Mouse (Mus musculus) heart, embryonic 14.5 days (tissue): ENCODE data around the gene Gm7137. TPM values are rescaled to one million over a fixed set of nuclear protein-coding genes. Genes with fewer than 3 reads are reported as not detected.
"Not testable (repeated sequence)": the region's sequence is repeated elsewhere in the genome, so short reads cannot be mapped to it uniquely, and the experiment has no call there.

Source experiments
- ATAC-seq: fragments of 200-750 bp; cut with Nextera tagmentation; 2 replicates; pipeline ENCODE4 v1.8.0; 2017; ENCODE audit warnings: low read depth, moderate TSS enrichment; ENCODE audit not compliant: insufficient number of reproducible peaks, insufficient read depth, low FRiP score
- H3K27ac ChIP-seq, 2 experiments: fragments of 200-500 bp in 1 of 2; fragments of 300-500 bp in 1 of 2; sonication (generic) in 1 of 2; replicated peaks in 1 of 2; 2 replicates each; pipeline ENCODE4 v1.5.1; 2012 to 2014; ENCODE audit warnings: low read depth in 2 of 2, low read length in 2 of 2, control low read depth in 1 of 2, mild to moderate bottlenecking in 1 of 2, mixed read lengths in 1 of 2; ENCODE audit not compliant: control insufficient read depth in 1 of 2, insufficient read depth in 1 of 2
- H3K27me3 ChIP-seq: fragments of 300-500 bp; sonication (generic); 2 replicates; pipeline ENCODE4 v1.6.1; 2014; ENCODE audit warnings: mild to moderate bottlenecking, low read length, control low read depth; ENCODE audit not compliant: control insufficient read depth, insufficient read depth
- H3K36me3 ChIP-seq: fragments of 300-500 bp; sonication (generic); 2 replicates; pipeline ENCODE4 v1.6.1; 2014; ENCODE audit warnings: mild to moderate bottlenecking, control low read depth, low read length, mixed read lengths; ENCODE audit not compliant: control insufficient read depth, insufficient read depth
- H3K4me1 ChIP-seq, 2 experiments: fragments of 200-500 bp in 1 of 2; fragments of 300-500 bp in 1 of 2; sonication (generic) in 1 of 2; 2 replicates each; pipeline ENCODE4 v1.6.1; 2012 to 2014; ENCODE audit warnings: low read length in 2 of 2, control low read depth in 1 of 2, mixed read lengths in 1 of 2; ENCODE audit not compliant: control insufficient read depth in 2 of 2, insufficient read depth in 2 of 2
- H3K4me2 ChIP-seq: fragments of 300-500 bp; sonication (generic); 2 replicates; pipeline ENCODE4 v1.6.1; 2014; ENCODE audit warnings: mild to moderate bottlenecking, low read length
- H3K4me3 ChIP-seq, 2 experiments: fragments of 200-500 bp in 1 of 2; fragments of 300-500 bp in 1 of 2; sonication (generic) in 1 of 2; 2 replicates each; pipeline ENCODE4 v1.5.1; 2012 to 2014; ENCODE audit warnings: low read length in 2 of 2, mild to moderate bottlenecking in 2 of 2, control low read depth in 1 of 2, low read depth in 1 of 2, moderate library complexity in 1 of 2; ENCODE audit not compliant: control insufficient read depth in 1 of 2, insufficient read depth in 1 of 2
- H3K9ac ChIP-seq: fragments of 300-500 bp; sonication (generic); 2 replicates; pipeline ENCODE4 v1.6.1; 2014; ENCODE audit warnings: mild to moderate bottlenecking, low read length
- H3K9me3 ChIP-seq: fragments of 300-500 bp; sonication (generic); 2 replicates; pipeline ENCODE4 v1.6.1; 2016; ENCODE audit warnings: low read length, control low read depth; ENCODE audit not compliant: control insufficient read depth
- WGBS: fragments of 180-500 bp; shearing (Covaris S2); extraction: QIAGEN DNeasy Blood & Tissue Kit; methylation state at CpG from one replicate; pipeline ENCODE4 v1.1.7; 2014; 5-methylcytosine and 5-hydroxymethylcytosine counted together
- polyA plus RNA-seq: library from polyadenylated mRNA; unstranded; fragments of >200 nt; fragmentation: Nextera tagmentation; extraction: Ambion mirVana; gene quantifications from 2 replicates; pipeline ENCODE4 v1.2.1, GENCODE M21; 2014

Gm7137 gene
- polyA plus RNA-seq, 1 experiment from 2014 or later, result not detected

DNA sequence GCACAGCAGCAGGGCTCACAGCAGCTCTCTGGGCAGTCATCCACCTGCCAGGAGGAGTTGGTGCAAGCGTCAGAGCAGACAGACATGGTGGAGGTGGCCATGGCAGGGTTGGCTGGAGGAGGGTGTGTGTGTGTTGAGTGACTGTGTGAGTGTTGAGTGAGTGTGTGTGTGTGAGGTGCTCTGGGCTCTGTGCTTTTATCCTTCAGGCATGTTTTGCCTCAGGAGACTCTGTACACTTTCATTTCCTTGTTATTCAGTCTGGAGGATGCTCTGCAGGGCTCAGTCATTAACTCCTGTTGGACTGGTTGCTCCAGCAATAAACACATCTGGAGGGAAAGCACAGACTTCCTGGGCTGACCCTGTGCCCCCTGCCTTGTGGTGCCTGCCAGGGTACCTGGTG, 36.7 kb downstream of the Gm7137 start, which contains the start of gene Gm9736:
TSS of gene Gm9736 (minus strand) at position 101 of the 400 bp plus-strand sequence.
- ATAC-seq, H3K27me3 ChIP-seq, H3K9ac ChIP-seq, H3K4me2 ChIP-seq, H3K36me3 ChIP-seq, H3K4me1 ChIP-seq, H3K4me3 ChIP-seq, H3K27ac ChIP-seq, H3K9me3 ChIP-seq: not testable (repeated sequence)
- 44% methylated on average over 1 of the region's 1 CpGs for WGBS

DNA sequence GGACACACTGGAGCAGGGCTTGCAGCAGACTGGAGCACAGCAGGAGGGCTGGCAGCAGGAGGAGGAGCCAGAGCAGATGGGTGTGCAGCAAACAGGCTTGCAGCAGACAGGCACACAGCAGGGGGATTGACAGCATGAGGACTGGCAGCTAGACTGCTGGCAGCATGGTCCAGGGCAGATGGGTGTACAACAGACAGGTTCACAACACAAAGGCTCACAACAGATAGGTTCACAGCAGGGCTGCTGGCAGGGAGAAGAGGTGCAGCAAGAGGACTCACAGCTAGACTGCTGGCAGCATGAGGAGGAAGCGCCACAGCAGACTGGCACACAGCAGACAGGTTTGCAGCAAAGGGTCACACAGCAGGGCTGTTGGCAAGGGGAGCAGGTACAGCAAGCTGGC, 37.3 kb downstream of the Gm7137 start:
- H3K36me3 ChIP-seq, H3K9ac ChIP-seq, H3K4me2 ChIP-seq, H3K9me3 ChIP-seq, ATAC-seq, H3K4me3 ChIP-seq, H3K4me1 ChIP-seq, H3K27ac ChIP-seq, H3K27me3 ChIP-seq: not testable (repeated sequence)
- 59% methylated on average over 1 of the region's 1 CpGs for WGBS

- ATAC-seq, H3K36me3 ChIP-seq, H3K9ac ChIP-seq, H3K27me3 ChIP-seq, H3K9me3 ChIP-seq, H3K27ac ChIP-seq, H3K4me1 ChIP-seq, H3K4me3 ChIP-seq, H3K4me2 ChIP-seq: not testable (repeated sequence)
- WGBS, result 50% methylated on average over 4 of the region's 5 CpGs
These were observed 45.9 kb downstream of the Gm7137 start, which contains the start of gene Gm18596 for GRCm38 (mm10) chr10:77741924-77742688. Gene Gm18596 (minus strand): TSS chr10:77742638.

DNA sequence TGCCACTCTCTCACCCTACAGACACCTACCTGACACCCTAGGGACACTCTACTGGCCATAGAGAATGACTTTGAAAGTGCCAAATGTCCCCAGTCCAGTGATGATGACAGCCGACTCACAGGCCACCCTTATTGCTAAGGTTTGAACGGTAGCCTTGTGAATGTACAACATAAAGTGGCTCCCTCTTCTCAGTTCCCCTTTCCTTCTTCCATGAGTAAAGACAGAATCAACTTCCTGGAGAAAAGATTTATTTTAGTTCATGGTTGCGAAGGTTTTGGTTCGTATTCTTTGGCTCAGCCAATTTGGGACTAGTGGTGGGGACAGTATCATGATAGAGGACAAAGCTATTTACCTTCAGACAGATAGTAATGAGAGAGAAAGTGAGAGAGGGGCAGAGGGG, 49.1 kb downstream of the Gm7137 start:
- WGBS, result 71% methylated on average over 4 of the region's 4 CpGs
- no peak overlapping the region for H3K4me3 ChIP-seq
- H3K27me3 ChIP-seq, result no peaks in the 10 kb centered on the region
- ATAC-seq, result no peak
- H3K27ac ChIP-seq, result no peak overlapping the region
- H3K36me3 ChIP-seq, result no peaks in the 10 kb centered on the region
- H3K4me2 ChIP-seq, result no peak overlapping the region
- H3K9me3 ChIP-seq, result peaks cover 4% of the 10 kb centered on the region
- no peak overlapping the region for H3K9ac ChIP-seq
- no peaks in the 10 kb centered on the region for H3K4me1 ChIP-seq

Other genes starting within 250 kb of the Gm7137 start
- 128 and 133 TPM in 2 replicates for gene Pttg1ip, start 206.5 kb downstream of the Gm7137 start, polyA plus RNA-seq
- 144 and 156 TPM in 2 replicates for gene Sumo3, start 182.1 kb downstream of the Gm7137 start, polyA plus RNA-seq
- gene Gm49325, start 182.0 kb downstream of the Gm7137 start, polyA plus RNA-seq, result 2.9 TPM in 1 of 2 replicates, not detected in the other
- gene Ube2g2, start 165.9 kb downstream of the Gm7137 start, polyA plus RNA-seq, result 50.4 and 53.0 TPM in 2 replicates
- 0.09 TPM in 1 of 2 replicates, not detected in the other for gene Tspear, start 101.6 kb downstream of the Gm7137 start, polyA plus RNA-seq
- not detected in 2 replicates for gene Gm19402, start 97.4 kb downstream of the Gm7137 start, polyA plus RNA-seq
- gene Gm9508, start 91.0 kb downstream of the Gm7137 start, polyA plus RNA-seq, result not detected in 2 replicates
- not detected in 2 replicates for gene Gm10272, start 81.6 kb downstream of the Gm7137 start, polyA plus RNA-seq
- gene Gm10024, start 76.7 kb downstream of the Gm7137 start, polyA plus RNA-seq, result not detected in 2 replicates
- gene Gm10142, start 72.4 kb downstream of the Gm7137 start, polyA plus RNA-seq, result not detected in 2 replicates
- gene Krtap12-1, start 67.6 kb downstream of the Gm7137 start, polyA plus RNA-seq, result not detected in 2 replicates
- not detected in 2 replicates for gene Gm10100, start 61.7 kb downstream of the Gm7137 start, polyA plus RNA-seq
- not detected in 2 replicates for gene Gm18596, start 45.6 kb downstream of the Gm7137 start, polyA plus RNA-seq
- gene Gm9736, start 36.8 kb downstream of the Gm7137 start, polyA plus RNA-seq, result not detected in 2 replicates
- gene Gm3233, start 28.5 kb downstream of the Gm7137 start, polyA plus RNA-seq, result not detected in 2 replicates
- not detected in 2 replicates for gene Gm3238, start 16.9 kb downstream of the Gm7137 start, polyA plus RNA-seq
- gene Gm7138, start 11.3 kb downstream of the Gm7137 start, polyA plus RNA-seq, result not detected in 2 replicates
- gene Gm3250, start 5.7 kb downstream of the Gm7137 start, polyA plus RNA-seq, result not detected in 2 replicates
- gene Gm9639, start 6.9 kb upstream of the Gm7137 start, polyA plus RNA-seq, result not detected in 2 replicates
- gene Gm19668, start 10.9 kb upstream of the Gm7137 start, polyA plus RNA-seq, result not detected in 2 replicates
- not detected in 2 replicates for gene Gm9507, start 23.6 kb upstream of the Gm7137 start, polyA plus RNA-seq
- gene Gm2696, start 26.5 kb upstream of the Gm7137 start, polyA plus RNA-seq, result not detected in 2 replicates
- not detected in 2 replicates for gene Krtap10-4, start 38.9 kb upstream of the Gm7137 start, polyA plus RNA-seq
- gene Krtap10-10, start 47.7 kb upstream of the Gm7137 start, polyA plus RNA-seq, result not detected in 2 replicates
- not detected in 2 replicates for gene Gm36176, start 58.6 kb upstream of the Gm7137 start, polyA plus RNA-seq
- not detected in 2 replicates for gene Gm10318, start 64.7 kb upstream of the Gm7137 start, polyA plus RNA-seq
- not detected in 2 replicates for gene Gm3285, start 73.8 kb upstream of the Gm7137 start, polyA plus RNA-seq
- 1.2 and 1.3 TPM in 2 replicates for gene Lrrc3, start 114.3 kb upstream of the Gm7137 start, polyA plus RNA-seq
- 0.07 and 0.51 TPM in 2 replicates for gene Trpm2, start 182.4 kb upstream of the Gm7137 start, polyA plus RNA-seq
- 18.6 and 21.1 TPM in 2 replicates for gene 1810043G02Rik, start 190.3 kb upstream of the Gm7137 start, polyA plus RNA-seq
- 168 and 170 TPM in 2 replicates for gene Pfkl, start 221.9 kb upstream of the Gm7137 start, polyA plus RNA-seq